Mouse (Mus musculus) myocyte (in vitro differentiated cells): ENCODE data around the gene Vwa1.

Experiments used
- E2F4 ChIP-seq: IDR thresholded peaks from one replicate; pipeline ENCODE4 v1.6.1; 2011; ENCODE audit warnings: mild to moderate bottlenecking, control low read depth, moderate library complexity; ENCODE audit not compliant: insufficient read depth
- MAX ChIP-seq: IDR thresholded peaks from one replicate; pipeline ENCODE4 v1.6.1; 2011; ENCODE audit warnings: low read depth, mild to moderate bottlenecking, control low read depth
- MYOG ChIP-seq, 3 experiments: IDR thresholded peaks; one replicate each; pipeline ENCODE4 v1.6.1; 2011; ENCODE audit warnings: control low read depth in 2 of 3, low read depth in 2 of 3, mild to moderate bottlenecking in 2 of 3; ENCODE audit not compliant: insufficient read length in 2 of 3, control insufficient read depth in 1 of 3, insufficient read depth in 1 of 3
- POLR2A ChIP-seq: IDR thresholded peaks from one replicate; pipeline ENCODE4 v1.6.1; 2011; ENCODE audit warnings: low read depth, mild to moderate bottlenecking, control low read depth, moderate library complexity; ENCODE audit not compliant: insufficient read length
- POLR2AphosphoS2 ChIP-seq: IDR thresholded peaks from one replicate; pipeline ENCODE4 v1.6.1; 2011; ENCODE audit warnings: low read depth, control low read depth; ENCODE audit not compliant: insufficient read length
- TCF12 ChIP-seq: IDR thresholded peaks from one replicate; pipeline ENCODE4 v1.6.1; 2011; ENCODE audit warnings: mild to moderate bottlenecking, control low read depth; ENCODE audit not compliant: poor library complexity, insufficient read depth, severe bottlenecking
- USF1 ChIP-seq: IDR thresholded peaks from one replicate; pipeline ENCODE4 v1.6.1; 2011; ENCODE audit warnings: low read depth, mild to moderate bottlenecking, control low read depth, moderate library complexity

- TF ChIP-seq MAX (no peak), POLR2A (no peak), TCF12 (no peak), USF1 (no peak), POLR2AphosphoS2 (no peak), MYOG (IDR thresholded peaks at IDR 0.05; ENCODE audit: control insufficient read depth in 1 of 3, insufficient read depth in 1 of 3, insufficient read length in 2 of 3, low read depth in 2 of 3) (no peak), E2F4 (no peak)
These were observed 17.5 kb downstream of the Vwa1 start for GRCm38 (mm10) chr4:155757011-155757410.
